Mouse (Mus musculus) adrenal gland, adult 8-10 months (tissue): ENCODE data around the gene Cds2. TPM values are rescaled to one million over a fixed set of nuclear protein-coding genes. Genes with fewer than 3 reads are reported as not detected.
"Not testable (repeated sequence)": the region's sequence is repeated elsewhere in the genome, so short reads cannot be mapped to it uniquely, and the experiment has no call there.

ENCODE experiments used
- DNase-seq: peaks from one replicate; pipeline ENCODE4 v3.0.0; 2022
- total RNA-seq, 4 experiments: library from RNA; stranded (reverse); gene quantifications; 2 replicates each; pipeline ENCODE4 v1.2.4; 2022

The Cds2 gene
- 100 to 1,000 TPM in 1 of 4 experiments, 10 to 100 TPM in 3; 73.5 to 114 (median 87.4) TPM for total RNA-seq

DNA sequence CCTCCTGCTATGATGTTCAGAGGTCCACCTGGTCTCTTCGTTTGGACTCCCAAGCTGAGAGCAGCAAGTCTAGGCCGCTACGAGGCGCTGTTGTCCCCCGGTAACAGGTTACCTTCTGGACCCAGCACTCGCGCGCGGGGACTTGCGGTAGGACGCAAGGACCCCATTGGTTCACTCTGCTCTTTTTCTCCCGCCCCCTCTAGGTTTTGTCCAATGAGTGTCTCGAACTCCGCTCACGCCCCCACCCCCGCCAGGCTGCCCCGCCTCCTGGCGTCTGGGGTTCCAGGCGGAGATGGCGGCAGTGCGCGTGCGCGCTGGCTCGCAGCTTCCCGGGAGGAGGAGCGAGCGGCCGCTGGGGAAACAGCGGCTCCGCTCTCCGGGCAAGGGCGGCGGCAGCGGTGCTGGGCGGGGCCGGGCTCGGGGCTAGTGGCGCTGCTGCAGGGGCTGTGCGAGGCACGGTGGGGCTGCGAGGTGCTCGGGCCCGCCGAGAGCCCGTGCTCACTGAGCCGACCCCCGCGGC, at the start of gene Cds2:
Gene Cds2, plus strand, starts transcription at position 270 of the 520 bp plus-strand sequence.
- DNase-seq: peak; percentile 98

DNA sequence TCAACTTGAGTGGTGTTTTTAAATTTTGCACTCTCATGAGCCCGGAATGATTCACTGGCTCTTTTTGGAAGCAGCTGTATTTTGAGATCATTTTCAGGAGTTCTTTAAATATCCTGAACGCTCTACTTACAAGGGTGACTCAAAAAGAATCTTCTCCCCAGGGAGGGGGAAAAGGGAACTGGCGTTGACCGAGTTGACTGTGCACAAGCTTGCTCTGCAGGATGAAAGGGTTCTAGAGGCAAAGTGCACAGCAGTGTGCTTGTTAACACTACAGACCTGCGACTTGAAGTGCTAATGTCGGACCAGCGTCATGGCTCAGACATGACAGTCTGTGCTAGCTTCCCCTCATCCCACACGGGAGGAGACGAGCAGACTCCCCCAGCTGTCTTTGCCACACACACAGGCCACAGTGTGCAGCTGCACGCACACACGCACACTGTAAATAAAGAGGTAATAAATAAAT, 41.3 kb upstream of the Cds2 start:
- DNase-seq: no peak

DNA sequence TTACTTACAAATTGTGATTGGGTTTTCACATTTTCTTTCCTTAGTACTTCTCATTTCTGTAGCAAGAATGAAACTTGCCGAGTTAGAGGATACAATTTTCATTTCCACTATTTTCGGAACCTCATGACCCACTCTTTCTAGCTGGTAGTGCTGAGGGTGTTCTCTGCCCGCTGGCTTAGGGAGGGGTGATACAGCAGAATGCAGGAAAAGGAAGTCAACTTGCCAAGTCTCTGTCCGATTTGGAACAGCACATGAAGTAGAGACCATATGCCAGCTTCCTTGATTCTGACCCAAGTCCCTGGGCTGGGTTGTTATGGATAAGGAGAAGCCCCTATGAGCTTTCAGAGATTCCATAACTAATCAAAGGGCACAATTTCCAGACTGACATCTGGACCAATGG, 38.6 kb upstream of the Cds2 start:
- no peak for DNase-seq

DNA sequence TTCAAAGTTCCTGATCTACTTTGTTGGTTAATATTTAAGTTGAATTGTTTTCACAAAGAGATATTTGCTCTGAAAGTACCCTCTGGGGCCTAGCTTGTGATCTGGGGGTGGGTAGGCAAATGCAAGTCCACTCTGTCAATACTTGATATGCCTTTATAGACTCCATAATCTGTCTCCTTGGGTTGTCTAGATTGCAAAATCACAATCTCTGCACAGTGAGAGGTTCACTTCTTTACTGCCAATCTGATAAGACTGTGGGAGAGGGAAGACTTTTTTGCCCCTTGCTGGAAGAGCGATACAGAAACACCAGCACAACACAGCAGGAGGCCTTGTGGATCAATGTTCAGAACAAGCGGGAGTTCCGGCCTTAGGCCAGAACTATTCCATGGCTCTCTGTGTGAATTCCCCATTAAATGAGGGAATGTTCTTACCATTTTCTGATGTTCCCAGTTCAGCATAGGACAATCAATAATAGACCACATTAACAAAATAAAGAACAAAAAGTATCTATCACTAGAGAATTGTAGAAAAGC, 30.5 kb upstream of the Cds2 start:
- DNase-seq: no peak

DNA sequence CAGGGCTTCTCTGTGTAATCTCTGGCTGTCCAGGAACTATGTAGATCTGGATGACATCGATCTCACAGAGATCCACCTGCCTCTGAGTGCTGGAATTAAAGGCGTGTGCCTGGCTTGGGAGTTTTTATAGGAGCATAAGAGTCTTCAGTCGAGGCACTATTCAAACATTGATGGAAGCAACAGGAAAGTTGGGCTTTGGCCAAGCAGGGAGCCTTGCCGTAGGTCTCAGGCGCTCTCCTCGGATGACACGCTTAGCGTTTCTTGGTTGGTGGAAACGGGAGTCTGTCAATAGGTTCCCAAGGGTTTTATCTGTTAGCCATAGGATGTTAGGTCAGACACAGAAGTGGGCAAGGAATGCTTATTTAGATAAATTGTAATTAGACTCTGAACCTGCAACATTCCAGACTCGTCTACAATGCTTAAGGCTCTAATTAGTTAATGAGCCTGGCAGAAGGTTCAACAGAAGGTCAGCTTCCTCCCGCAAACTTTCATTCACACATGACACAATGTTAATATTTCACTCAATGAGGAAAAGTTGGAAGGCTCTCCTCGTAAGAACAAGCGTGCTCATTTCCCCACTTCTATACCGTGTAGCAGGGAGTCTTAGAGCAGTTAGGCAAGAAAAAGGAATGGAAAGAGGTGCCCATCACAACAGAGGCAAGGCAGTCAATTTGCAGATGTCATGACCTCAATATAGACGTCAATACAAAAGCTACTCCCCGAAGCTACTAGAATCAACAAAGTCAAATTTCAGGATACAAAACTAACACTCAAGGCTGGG, 28.8 kb upstream of the Cds2 start:
- no peak for DNase-seq

DNA sequence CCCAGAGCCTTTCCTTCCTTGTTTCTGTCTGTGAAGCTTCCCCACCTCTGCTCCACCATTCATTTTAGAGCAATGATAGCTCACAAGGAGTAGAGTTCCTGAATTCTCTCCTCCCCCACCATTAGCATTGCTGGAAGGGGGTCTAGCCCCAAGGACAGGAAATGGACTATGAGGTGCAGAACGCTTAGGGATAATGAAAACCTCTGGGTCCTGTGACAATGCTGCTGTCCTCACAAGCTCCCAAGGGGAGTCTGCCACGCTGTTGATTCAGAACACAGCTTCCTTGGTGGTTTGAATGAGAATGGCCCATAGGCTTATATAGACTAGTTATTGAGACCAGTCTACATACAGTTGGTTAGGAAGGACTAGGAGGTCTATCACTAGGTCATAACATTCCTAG, 27.7 kb upstream of the Cds2 start:
- DNase-seq: no peak

DNA sequence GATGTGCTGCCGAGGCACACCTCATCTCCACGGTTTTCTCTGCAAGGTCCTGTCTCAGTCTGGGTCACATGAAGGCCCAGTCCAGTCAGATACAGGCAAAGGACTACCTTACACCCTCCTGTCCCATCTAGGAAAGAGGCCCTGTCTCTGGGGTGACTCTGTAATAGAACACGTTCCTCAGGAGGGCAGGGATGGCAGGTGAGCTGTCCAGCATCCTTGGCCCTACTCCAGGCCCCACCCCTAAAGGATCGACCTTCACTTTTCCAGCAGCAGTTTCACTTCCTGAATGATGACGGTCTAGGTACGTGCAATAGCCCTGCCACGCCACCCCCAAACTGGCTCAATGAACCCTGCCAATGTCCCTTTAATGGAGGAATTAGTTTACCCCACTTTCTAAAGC, 27.0 kb upstream of the Cds2 start:
- no peak for DNase-seq

DNA sequence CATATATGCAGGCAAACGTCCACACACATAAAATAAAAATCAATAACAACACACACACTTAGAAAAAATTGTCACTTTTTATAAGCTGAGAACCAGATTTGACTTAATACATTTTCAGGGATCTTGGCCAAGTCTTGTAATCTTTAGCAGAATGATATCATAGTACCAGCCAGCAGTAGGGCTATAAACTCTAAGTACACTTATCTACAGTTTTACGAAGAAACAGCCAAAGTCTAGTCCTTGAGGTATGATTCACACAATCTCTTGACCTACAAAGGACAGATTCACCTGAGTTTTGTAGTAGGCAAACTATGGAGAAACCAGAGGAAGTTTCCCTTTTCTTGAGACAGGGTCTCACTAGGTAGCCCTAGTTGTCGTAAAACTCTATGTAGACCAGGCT, 23.5 kb upstream of the Cds2 start:
- not testable (repeated sequence) for DNase-seq

DNA sequence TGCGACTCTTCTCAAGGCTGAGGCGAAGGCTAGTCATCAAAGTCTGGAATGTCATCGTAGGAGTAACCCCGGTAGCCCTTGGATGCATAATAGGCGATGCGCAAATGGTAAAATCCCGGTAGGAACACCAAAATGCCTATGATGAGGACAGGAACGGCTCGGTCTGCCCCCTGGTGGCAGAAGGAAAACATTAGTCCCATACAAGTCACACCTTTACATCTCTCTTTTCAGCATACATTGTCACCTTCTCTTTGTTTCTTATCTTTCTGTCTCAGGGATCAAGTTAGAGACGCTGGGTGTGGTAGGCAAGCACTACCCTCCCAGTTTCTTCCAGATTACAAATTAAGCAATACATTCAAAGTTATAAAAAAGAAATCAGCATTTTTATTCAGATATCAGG, 22.5 kb upstream of the Cds2 start:
- DNase-seq: peak; percentile 42

DNA sequence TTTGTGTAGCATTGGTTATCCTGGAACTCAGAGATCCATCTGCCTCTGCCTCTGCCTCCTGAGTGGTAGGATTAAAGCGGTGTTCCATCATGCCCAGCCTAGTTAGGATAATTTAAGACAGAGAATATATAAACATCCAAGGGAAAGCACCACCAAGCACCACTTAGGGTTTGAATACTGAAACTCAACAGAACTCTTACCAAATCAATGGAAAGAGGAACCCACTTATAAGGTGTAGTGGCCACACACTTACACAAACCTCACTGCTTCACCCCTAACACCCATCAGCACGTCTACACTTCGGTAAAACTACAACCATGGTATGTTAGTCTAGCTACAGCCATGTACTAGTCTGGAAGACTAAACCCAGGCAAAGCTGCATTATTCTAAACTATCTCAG, 19.6 kb upstream of the Cds2 start:
- DNase-seq: no peak

DNA sequence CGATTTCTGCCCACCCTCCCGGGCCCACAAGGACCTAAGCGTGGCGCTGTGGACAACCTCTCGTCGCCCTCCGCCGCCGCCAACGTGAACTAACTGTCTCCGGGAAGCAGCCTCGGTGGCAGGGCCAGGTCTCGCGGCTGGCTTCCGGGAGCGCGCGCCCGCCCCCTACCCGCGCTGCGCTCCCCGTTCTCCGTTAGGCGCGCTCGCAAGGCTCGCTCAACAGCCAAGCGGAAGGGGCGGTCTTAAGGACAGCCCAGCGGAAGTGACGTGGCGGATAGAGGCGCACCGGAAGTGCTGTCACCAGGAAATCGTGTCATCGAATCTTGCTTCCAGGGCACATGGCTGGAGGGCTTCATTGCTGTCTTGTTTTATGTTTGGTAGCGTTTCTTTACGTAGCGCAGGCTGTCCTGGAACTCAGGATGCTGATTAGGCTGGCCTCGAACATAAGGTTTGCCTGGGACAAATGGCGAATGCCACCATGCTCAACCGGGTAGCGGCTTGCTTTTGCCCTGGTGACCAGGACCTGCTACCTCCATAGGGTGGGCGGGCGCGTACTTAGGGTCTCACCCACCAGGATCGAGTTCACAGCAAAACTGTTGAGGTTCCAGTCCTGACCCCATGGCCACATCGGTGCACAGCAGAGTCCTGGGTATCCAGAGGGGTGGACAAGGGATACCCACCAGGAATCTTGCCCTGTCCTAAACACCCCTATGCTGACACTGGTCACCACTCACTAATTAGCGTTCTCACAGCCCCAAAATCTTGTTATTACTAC, 15.2 kb upstream of the Cds2 start, which contains the start of gene Tmem230:
Gene Tmem230, minus strand, starts transcription at position 269 of the 775 bp plus-strand sequence.
- DNase-seq: peak; percentile 93

DNA sequence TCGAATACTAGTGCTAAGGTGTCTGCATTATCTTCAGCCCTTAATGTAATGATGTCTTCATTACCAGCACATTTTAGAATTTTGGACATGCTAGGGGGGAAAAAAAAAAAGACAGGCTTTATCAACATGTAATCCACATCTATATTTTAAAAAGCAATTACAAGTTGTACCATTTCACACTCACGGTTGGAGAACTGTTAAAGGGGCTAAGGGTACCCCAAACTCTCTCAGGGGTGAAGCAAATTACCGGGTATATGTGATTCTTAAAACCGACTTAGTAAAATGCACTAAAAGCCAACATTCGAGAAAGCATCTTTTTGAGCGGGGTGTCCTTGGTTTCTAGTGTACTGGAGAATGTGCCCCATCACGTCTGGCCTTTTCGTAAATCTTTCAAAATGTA, 11.0 kb upstream of the Cds2 start:
- no peak for DNase-seq

DNA sequence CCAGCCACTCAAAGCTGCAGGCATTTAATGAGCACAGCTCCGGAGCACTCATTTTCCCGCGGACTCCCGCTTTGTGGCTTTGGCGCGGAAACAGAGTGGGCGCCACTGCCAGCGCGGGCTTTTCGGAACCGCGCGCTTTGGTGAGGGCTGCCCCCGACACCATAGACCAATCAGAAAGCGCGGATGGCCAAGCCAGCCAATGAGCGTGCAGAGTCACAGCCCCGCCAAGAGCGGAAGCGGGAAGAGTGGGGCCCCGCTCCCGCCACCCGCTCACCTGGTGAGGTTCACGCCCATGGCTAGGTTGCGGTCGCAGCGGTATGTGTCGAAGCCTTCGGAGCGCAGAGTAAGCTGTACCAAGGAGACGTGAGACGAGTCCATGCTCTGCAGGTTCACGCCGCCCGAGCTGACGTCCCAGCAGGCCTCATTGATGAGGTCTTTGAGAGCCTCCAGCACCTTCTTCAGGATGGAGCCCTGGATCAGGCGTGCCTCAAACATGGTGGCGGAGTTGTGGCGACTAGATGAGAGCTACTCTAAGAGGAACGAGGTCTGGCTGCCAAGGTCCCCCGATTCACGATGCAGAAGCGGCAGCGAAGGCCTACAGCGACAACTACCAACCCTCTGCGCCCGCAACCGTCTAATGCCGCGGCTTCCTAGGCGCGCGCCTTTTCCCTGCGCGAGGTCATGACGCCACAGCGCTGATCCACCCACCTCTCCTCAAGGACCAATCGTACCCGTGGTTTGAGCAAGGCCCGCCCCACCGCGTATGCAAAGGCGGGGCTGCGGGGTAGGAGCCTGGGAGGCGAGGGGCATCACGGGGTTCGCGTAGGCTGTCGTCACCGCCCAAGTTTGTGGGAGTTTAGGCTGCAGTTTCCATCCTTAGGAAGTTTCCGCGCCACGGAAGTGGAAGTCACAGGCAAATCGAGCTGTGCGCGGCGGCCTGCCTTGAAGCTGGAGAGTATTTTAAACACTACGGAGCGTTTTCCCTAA, 10.1 kb upstream of the Cds2 start, which contains the start of gene Pcna:
Gene Pcna, minus strand, starts transcription at position 773 of the 987 bp plus-strand sequence.
- peak; percentile 98 for DNase-seq

DNA sequence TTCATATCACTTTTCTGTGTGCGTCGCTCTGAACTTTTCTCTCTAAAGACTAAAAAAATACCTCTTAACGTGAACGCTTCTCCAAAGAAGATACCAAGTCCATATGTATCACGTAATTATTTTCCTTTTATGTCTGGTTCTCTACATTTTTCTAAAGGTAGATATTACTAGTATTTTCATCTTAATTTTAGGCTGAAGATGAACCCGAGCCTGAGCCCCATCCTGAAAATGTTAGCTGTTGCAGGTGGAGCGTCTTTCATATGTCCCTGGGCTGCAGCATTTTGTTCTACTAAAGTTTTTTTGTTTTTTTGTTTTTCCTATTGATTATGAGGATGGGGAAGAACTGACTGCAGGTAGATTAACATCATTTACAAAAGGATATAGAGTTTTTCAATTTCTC, 9.3 kb upstream of the Cds2 start:
- DNase-seq: no peak

DNA sequence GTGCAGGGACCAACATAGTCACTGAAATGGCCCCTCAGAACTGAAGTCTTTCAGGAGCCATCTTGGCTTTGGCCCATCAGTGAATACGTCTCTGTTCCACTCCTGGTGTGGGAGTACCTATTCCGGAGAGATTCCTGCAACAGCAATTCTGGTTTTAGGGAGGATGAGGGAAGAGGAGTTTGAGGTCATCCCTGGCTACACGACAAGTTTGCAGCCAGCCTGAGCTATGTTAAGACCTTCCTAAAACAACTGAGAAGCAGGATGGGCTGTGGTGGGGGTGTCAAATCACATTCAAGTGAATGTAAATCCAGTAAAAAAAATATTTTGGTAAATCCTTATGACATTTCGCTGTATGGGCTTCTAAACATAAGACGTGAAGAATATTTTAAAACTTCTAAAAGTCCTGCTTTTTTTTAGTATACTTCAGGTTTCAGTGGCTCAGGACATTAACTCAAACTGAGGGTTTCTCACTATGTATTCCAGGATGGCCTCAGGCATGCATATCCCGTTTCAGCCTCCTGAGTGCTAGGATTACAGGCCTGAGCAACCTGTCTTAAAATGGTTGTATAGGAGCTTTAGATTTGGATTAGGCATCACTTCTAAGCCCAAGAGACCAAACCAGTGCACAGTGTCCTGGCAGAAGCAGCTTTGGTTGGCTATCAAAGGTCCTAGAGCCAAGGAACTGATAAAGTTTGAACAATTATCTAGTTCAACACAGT, 5.4 kb upstream of the Cds2 start:
- no peak for DNase-seq

DNA sequence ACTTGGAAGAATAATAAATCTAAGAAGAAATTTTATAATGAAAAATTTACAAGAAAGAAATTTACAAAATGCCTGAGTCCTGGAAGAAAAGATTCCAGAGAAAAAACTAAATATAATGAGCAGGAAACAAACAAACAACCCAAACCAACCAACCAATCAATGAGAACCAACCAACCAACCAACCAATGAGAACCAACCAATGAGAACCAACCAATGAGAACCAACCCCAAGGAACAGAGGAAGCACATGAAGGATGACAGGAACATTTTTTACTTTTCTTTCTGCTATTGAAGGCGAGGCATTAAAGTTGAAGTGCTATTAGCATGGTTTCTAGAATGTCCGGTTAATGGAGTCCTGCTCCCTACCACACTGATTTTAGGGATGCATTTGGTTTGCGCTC, 2.3 kb upstream of the Cds2 start:
- no peak for DNase-seq

DNA sequence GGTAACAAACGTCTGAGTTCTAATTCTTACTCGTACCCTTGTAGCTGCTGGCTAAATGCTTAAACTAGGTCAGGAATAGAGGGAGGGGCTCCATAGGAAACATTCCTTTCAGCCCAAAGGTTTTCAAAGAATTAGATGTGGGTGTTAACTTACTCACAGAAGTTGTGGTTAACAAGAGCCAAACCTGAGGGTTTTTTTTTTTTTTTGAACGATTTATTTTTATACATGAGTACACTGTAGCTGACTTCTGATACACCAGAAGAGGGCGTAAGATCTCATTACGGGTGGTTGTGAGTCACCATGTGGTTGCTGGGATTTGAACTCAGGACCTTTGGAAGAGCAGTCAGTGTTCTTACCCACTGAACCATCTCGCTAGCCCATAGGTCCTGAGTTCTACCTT, 773 bp upstream of the Cds2 start:
- DNase-seq: no peak

DNA sequence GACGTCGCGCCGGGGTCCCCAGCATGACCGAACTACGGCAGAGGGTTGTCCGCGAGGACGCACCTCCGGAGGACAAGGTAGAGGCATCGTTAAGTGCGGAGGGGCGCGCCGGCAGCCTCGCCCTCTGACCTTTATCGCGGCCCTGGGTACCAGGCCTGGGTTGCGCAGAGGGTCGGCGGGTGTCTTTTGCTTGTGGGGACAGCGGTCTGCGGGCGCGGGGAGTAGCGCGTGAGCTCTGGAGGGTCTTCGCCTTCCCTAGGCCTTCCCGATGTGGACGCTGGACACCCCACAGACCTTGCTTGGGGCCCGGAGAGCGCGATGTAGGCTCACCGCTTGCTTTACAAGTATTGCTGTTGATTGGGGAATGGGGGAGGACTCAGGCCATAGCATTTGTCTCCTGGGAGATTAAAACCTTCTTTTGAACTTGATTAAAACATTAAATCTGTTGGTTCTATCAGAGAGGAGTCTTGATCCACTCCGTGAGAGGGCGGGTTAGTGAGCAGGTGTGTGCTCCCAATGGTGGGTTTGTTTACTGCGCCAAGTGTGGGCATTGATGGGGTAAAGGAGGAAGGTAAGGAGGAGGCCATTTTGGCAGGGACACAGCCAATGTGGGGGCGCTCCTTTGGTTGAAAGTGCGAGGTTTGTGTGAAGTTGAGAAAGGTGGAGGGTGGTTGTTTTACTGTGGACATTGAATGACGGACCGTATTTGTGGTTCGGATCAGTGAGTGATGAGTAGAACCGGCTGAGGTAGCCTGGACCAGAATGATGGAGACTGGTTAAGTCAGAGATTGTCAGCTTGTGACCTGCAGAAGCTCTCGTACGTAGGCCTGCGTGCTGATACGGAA, 695 bp downstream of the Cds2 start:
- DNase-seq: no peak

DNA sequence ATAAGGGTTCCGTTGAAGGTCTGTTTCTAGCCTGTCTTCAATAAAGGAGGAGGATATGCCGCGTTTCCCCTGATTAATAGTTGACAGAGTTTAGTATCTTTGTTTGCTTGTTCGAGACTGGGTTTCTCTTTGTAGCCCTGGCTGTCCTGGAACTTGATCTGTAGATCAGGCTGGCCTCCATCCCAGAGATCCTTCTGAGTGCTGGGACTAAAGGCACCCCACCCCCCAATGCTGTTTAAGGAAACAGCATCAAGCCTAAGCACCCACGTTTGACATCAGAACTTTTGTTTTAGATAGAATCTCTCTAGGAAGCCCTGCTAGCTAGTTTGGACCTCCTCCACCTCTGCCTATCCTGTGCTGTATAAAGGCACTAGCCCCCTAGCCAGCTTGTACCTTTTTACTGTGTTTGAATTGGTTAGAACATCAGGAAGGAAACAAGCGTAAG, 1.3 kb downstream of the Cds2 start:
- no peak for DNase-seq

DNA sequence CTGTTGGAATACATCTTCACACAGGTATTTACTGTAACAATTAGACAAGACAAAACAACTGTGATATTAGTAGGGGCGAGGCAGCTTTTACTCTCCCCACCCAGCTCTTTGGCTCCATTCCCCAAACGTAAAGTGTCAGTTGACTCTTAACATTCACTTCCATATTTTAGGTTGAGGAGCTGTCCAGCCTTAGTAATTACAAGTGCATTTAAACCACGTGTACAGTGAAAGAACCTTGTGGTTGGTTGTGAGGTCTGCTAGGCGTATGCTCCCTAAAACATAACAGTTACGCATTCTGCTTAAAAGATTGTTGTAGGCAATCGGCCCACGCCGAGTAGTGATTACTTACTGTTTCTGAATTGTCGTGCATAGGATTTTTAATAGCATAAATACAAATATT, 2.2 kb downstream of the Cds2 start:
- no peak for DNase-seq
